Mouse (Mus musculus): Measurements from ENCODE around the gene Rhof. TPM values are rescaled to one million over a fixed set of nuclear protein-coding genes. Genes with fewer than 3 reads are reported as not detected.
A peak's percentile ranks its signal among the peaks of the same experiment; 100 is the strongest.

Gene Rhof
- total RNA-seq, 2 experiments from 2014 or later: 56.0 to 56.7 TPM

DNA sequence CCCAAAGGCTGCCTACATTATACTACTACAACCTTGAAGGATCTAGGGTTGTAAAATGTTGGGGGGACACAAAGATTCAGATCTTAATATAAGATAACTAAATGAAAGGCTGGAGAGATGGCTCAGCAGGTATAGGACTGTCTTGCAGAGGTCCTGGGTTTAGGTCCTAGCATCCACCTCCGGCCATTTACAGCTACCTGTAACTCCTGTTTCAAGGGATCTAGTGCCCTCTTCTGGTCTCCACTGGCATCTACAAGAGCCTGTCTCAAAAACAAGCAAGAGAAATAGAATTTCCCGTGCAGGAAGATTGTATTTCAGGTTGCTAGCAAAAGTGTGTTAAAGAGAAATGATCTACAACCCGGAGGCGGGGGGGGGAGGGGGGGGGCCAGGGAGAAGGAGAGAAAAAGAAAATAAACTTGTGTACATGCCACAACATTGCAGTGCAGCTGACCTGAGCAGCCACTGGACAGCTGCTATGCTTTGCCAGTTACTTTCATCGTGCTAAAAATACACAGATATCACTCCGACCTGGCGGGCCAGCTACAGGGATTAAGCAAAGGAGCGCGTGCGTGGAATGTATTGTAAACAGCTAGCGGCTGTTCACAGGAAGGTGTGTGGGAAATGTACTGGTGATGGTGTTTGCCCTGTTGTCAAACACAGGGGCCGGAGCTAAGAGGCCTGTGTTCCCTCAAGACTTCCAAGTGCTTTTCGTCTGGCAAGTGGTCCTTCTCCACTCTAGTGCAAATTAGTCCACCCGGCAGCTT, 72.6 kb downstream of the Rhof start:
- intact Hi-C loops (cut with DNase I): loop anchor here (5.0 kb wide), 1 partner anchor 72 kb away; the partner anchor contains the start of gene Rhof
- DNase-seq (ENCODE audit: extremely low spot score in 1 of 2, low spot score in 2 of 2): no peak

- intact Hi-C loops (cut with DNase I): no loop called here
- DNase-seq (ENCODE audit: extremely low spot score in 1 of 2, low spot score in 2 of 2): no peak
Observed at GRCm38 (mm10) chr5:123058251-123059102, 74.0 kb downstream of the Rhof start.

DNA sequence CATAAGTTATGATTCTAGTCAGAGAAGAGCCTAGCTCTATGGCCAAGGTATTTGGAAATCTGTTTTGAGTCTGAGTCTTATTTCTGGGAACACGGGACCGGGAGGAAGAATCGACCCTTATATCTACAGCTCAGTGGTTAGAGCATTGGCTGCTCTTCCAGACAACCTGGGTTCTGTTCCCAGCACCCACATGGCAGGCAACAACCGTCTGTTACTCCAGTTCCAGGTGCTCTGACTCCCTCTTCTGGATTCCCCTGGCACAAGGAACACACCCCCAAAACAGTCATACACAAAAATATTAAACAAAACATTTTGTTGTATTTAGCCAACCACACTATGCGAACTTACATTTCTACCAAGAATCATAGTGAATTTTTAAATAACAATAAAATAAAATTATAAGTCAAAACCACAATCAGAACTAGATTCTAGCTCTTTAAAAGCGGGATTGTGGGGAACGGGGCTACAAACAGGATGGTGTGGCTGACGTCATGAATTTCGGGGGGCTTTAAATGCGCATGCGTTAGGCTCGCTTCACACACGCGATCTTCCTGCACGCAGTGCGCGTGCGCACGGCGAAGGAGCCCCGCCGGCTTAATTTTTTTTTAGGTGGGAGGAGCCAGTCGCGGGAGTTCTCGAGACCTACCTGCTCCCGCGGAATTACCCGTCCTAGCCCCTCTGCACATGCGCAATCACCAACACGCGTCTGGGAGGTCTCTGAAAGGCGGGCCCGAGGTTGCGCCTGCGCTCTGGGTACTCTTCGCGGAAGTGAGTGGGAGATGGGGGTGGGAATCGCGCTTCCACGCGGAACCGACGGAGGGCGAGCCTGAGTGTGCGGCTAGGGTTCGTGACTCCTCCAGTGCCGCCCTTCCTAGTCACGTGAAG, 74.9 kb downstream of the Rhof start:
- intact Hi-C loops (cut with DNase I): no loop called here
- peak; percentile 99 to 100 for DNase-seq (ENCODE audit: extremely low spot score in 1 of 2, low spot score in 2 of 2)

Other genes starting within 250 kb of the Rhof start
- gene Kdm2b, start 142.9 kb downstream of the Rhof start, total RNA-seq (2021): 10 to 100 TPM; 48.9 to 51.1 TPM
- 10 to 100 TPM in 1 of 2 experiments, 1 to 10 TPM in 1; 9.0 to 10.1 TPM for gene Orai1, start 117.6 kb downstream of the Rhof start, total RNA-seq (2021)
- not detected for gene Morn3, start 85.7 kb downstream of the Rhof start, total RNA-seq (2021)
- 10 to 100 TPM; 19.5 to 23.2 TPM for gene Tmem120b, start 64.3 kb downstream of the Rhof start, total RNA-seq (2021)
- 10 to 100 TPM; 30.3 to 32.6 TPM for gene Setd1b, start 9.5 kb upstream of the Rhof start, total RNA-seq (2021)
- 10 to 100 TPM; 37.9 to 38.9 TPM for gene Psmd9, start 36.7 kb upstream of the Rhof start, total RNA-seq (2021)
- not detected for gene Hpd, start 50.0 kb upstream of the Rhof start, total RNA-seq (2021)
- 1 to 10 TPM; 6.3 to 7.2 TPM for gene Wdr66, start 119.4 kb upstream of the Rhof start, total RNA-seq (2021)
- 10 to 100 TPM; 81.4 to 83.3 TPM for gene Bcl7a, start 211.1 kb upstream of the Rhof start, total RNA-seq (2021)